8 mouse cellular contexts compared by ENCODE assay signal in the genomic region with DNA sequence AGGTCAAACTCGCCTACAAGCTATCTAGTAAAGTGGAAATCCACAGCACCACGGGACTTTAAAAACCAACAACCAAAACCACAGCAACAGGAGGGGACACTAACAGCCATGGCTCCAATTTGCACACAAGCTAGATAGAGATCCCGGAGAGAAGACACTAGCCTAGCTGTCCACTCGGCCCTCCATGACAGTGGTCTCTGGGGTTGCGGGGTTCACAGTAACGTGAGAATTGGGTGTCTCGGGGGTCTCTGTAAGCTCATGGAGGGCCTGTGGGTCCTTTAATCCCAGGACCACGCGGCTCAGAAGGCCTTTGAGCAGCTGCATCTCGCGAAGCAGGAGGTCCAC. TPM values are rescaled to one million over a fixed set of nuclear protein-coding genes. Genes with fewer than 3 reads are reported as not detected.
DNase-seq lines count a peak whose midpoint lies in the region; ATAC-seq lines count a peak whose summit lies in the region.

No protein-coding gene starts in this region.

- peak overlapping the region; percentile 91 for H3K4me2 ChIP-seq in kidney, embryonic 16.5 days (replicated peaks; ENCODE audit: low read depth, low read length)
- peak overlapping the region; percentile 91 for H3K4me2 ChIP-seq in embryonic facial prominence, embryonic 15.5 days (replicated peaks)
- H3K4me2 ChIP-seq in intestine, embryonic 14.5 days (ENCODE audit: low read length), result peak overlapping the region; percentile 86
- peak overlapping the region; percentile 91 for H3K4me2 ChIP-seq in neural tube, embryonic 12.5 days (replicated peaks)

- ATAC-seq in kidney, embryonic 16.5 days (ENCODE audit: low FRiP score, low TSS enrichment), result no peak
- no peak for ATAC-seq in embryonic facial prominence, embryonic 15.5 days (ENCODE audit: insufficient number of reproducible peaks, low FRiP score, low TSS enrichment, low read depth)
- ATAC-seq in intestine, embryonic 14.5 days (replicated peaks; ENCODE audit: low FRiP score, low TSS enrichment, low read depth), result no peak
- ATAC-seq in neural tube, embryonic 12.5 days (ENCODE audit: low FRiP score, low read depth), result no peak

- H3K27me3 ChIP-seq in kidney, embryonic 16.5 days (ENCODE audit: insufficient read depth, low read length), result peaks cover 42% of the 10 kb centered on the region
- peaks cover 38% of the 10 kb centered on the region for H3K27me3 ChIP-seq in embryonic facial prominence, embryonic 15.5 days
- H3K27me3 ChIP-seq in intestine, embryonic 14.5 days (replicated peaks; ENCODE audit: control insufficient read depth, insufficient read depth, low read length), result peaks cover 36% of the 10 kb centered on the region
- peaks cover 51% of the 10 kb centered on the region for H3K27me3 ChIP-seq in neural tube, embryonic 12.5 days (replicated peaks)

- WGBS in kidney, embryonic 16.5 days, result 22% methylated on average over 11 of the region's 11 CpGs
- 20% methylated on average over 11 of the region's 11 CpGs for WGBS in embryonic facial prominence, embryonic 15.5 days
- 30% methylated on average over 11 of the region's 11 CpGs for WGBS in intestine, embryonic 14.5 days
- 20% methylated on average over 11 of the region's 11 CpGs for WGBS in neural tube, embryonic 12.5 days

- peak overlapping the region; percentile 56; the same call in 1 of the 2 replicates for H3K9ac ChIP-seq in kidney, embryonic 16.5 days (replicated peaks; ENCODE audit: low read length)
- no peak overlapping the region for H3K9ac ChIP-seq in embryonic facial prominence, embryonic 15.5 days
- no peak overlapping the region for H3K9ac ChIP-seq in intestine, embryonic 14.5 days (ENCODE audit: low read length)
- H3K9ac ChIP-seq in neural tube, embryonic 12.5 days, result peak overlapping the region; percentile 62

- DNase-seq in kidney, adult 18-20 months, result no peak
- DNase-seq in intestine, embryonic 14.5 days (ENCODE audit: low spot score), result peak; percentile 58
- no peak for DNase-seq in left cerebral cortex, postnatal 36 days (ENCODE audit: low spot score in 2 of 2)
- DNase-seq in urinary bladder, postnatal 10 days (ENCODE audit: low spot score), result no peak
- no peak for DNase-seq in B cell, adult 2 months

- H3K27ac ChIP-seq in kidney, embryonic 16.5 days (ENCODE audit: low read length), result no peak overlapping the region
- no peak overlapping the region for H3K27ac ChIP-seq in embryonic facial prominence, embryonic 15.5 days (replicated peaks)
- no peak overlapping the region for H3K27ac ChIP-seq in intestine, embryonic 14.5 days (ENCODE audit: low read depth)
- no peak overlapping the region for H3K27ac ChIP-seq in neural tube, embryonic 12.5 days

- H3K36me3 ChIP-seq in kidney, embryonic 16.5 days (ENCODE audit: insufficient read depth, low read length), result no peaks in the 10 kb centered on the region
- no peaks in the 10 kb centered on the region for H3K36me3 ChIP-seq in embryonic facial prominence, embryonic 15.5 days
- no peaks in the 10 kb centered on the region for H3K36me3 ChIP-seq in intestine, embryonic 14.5 days (ENCODE audit: control insufficient read depth, insufficient read depth, low read length)
- H3K36me3 ChIP-seq in neural tube, embryonic 12.5 days, result no peaks in the 10 kb centered on the region

- H3K9me3 ChIP-seq in kidney, embryonic 16.5 days (ENCODE audit: low read length), result no peaks in the 10 kb centered on the region
- no peaks in the 10 kb centered on the region for H3K9me3 ChIP-seq in embryonic facial prominence, embryonic 15.5 days (replicated peaks)
- H3K9me3 ChIP-seq in intestine, embryonic 14.5 days (ENCODE audit: control insufficient read depth, low read length), result no peaks in the 10 kb centered on the region
- no peaks in the 10 kb centered on the region for H3K9me3 ChIP-seq in neural tube, embryonic 12.5 days

- peaks cover 17% of the 10 kb centered on the region for H3K4me1 ChIP-seq in kidney, embryonic 16.5 days (ENCODE audit: insufficient read depth, low read length)
- peaks cover 22% of the 10 kb centered on the region for H3K4me1 ChIP-seq in embryonic facial prominence, embryonic 15.5 days
- peaks cover 7% of the 10 kb centered on the region for H3K4me1 ChIP-seq in intestine, embryonic 14.5 days (replicated peaks; ENCODE audit: control insufficient read depth, insufficient read depth, low read length)
- H3K4me1 ChIP-seq in neural tube, embryonic 12.5 days, result peaks cover 9% of the 10 kb centered on the region

- intact Hi-C loops in left cerebral cortex, postnatal 36 days (cut with DNase I), result loop anchor here (10.0 kb wide), 1 partner anchor 198 kb away; no protein-coding TSS in a partner anchor

- H3K4me3 ChIP-seq in kidney, embryonic 16.5 days (ENCODE audit: low read length), result peak overlapping the region; percentile 59
- peak overlapping the region; percentile 49 for H3K4me3 ChIP-seq in embryonic facial prominence, embryonic 15.5 days (replicated peaks)
- H3K4me3 ChIP-seq in intestine, embryonic 14.5 days (ENCODE audit: low read depth, low read length), result peak overlapping the region; percentile 38
- H3K4me3 ChIP-seq in neural tube, embryonic 12.5 days, result peak overlapping the region; percentile 49

RNA-seq across cellular contexts. Expression of a gene that starts 5.7 kb away (rescaled TPM):
- 0.18 and 0.24 TPM in 2 replicates for polyA plus RNA-seq in kidney, embryonic 16.5 days (2015; fragmentation: Nextera tagmentation; extraction: Ambion mirVana)
- polyA plus RNA-seq in embryonic facial prominence, embryonic 15.5 days (2015; fragmentation: Nextera tagmentation; extraction: Ambion mirVana), result 0.12 TPM in 1 of 2 replicates, not detected in the other
- polyA plus RNA-seq in intestine, embryonic 14.5 days (2014; fragmentation: Nextera tagmentation; extraction: Ambion mirVana), result not detected in 2 replicates
- 0.20 and 0.26 TPM in 2 replicates for polyA plus RNA-seq in neural tube, embryonic 12.5 days (2016; fragmentation: Nextera tagmentation; extraction: Ambion mirVana)
- under 1 TPM; 0.32 to 0.81 TPM for total RNA-seq in left cerebral cortex, postnatal 36 days (2021)

RNA-seq across cellular contexts. Expression of a gene that starts 20.3 kb away (rescaled TPM):
- not detected in 2 replicates for polyA plus RNA-seq in kidney, embryonic 16.5 days (2015; fragmentation: Nextera tagmentation; extraction: Ambion mirVana)
- not detected in 2 replicates for polyA plus RNA-seq in embryonic facial prominence, embryonic 15.5 days (2015; fragmentation: Nextera tagmentation; extraction: Ambion mirVana)
- polyA plus RNA-seq in intestine, embryonic 14.5 days (2014; fragmentation: Nextera tagmentation; extraction: Ambion mirVana), result not detected in 2 replicates
- not detected in 2 replicates for polyA plus RNA-seq in neural tube, embryonic 12.5 days (2016; fragmentation: Nextera tagmentation; extraction: Ambion mirVana)
- total RNA-seq in left cerebral cortex, postnatal 36 days (2021), result not detected

RNA-seq across cellular contexts. Expression of a gene that starts 21.7 kb away (rescaled TPM):
- polyA plus RNA-seq in kidney, embryonic 16.5 days (2015; fragmentation: Nextera tagmentation; extraction: Ambion mirVana), result 39.5 and 40.5 TPM in 2 replicates
- 41.0 and 43.5 TPM in 2 replicates for polyA plus RNA-seq in embryonic facial prominence, embryonic 15.5 days (2015; fragmentation: Nextera tagmentation; extraction: Ambion mirVana)
- 52.7 and 53.5 TPM in 2 replicates for polyA plus RNA-seq in intestine, embryonic 14.5 days (2014; fragmentation: Nextera tagmentation; extraction: Ambion mirVana)
- polyA plus RNA-seq in neural tube, embryonic 12.5 days (2016; fragmentation: Nextera tagmentation; extraction: Ambion mirVana), result 34.1 and 39.0 TPM in 2 replicates
- total RNA-seq in left cerebral cortex, postnatal 36 days (2021), result 10 to 100 TPM; 14.0 to 17.3 TPM

RNA-seq across cellular contexts. Expression of a gene that starts 22.2 kb away (rescaled TPM):
- polyA plus RNA-seq in kidney, embryonic 16.5 days (2015; fragmentation: Nextera tagmentation; extraction: Ambion mirVana), result 0.58 and 0.64 TPM in 2 replicates
- 0.33 and 0.72 TPM in 2 replicates for polyA plus RNA-seq in embryonic facial prominence, embryonic 15.5 days (2015; fragmentation: Nextera tagmentation; extraction: Ambion mirVana)
- polyA plus RNA-seq in intestine, embryonic 14.5 days (2014; fragmentation: Nextera tagmentation; extraction: Ambion mirVana), result 1.1 and 1.8 TPM in 2 replicates
- 0.29 and 0.51 TPM in 2 replicates for polyA plus RNA-seq in neural tube, embryonic 12.5 days (2016; fragmentation: Nextera tagmentation; extraction: Ambion mirVana)
- under 1 TPM in 1 of 2 experiments, not detected in 1; 0.54 TPM for total RNA-seq in left cerebral cortex, postnatal 36 days (2021)

RNA-seq across cellular contexts. Expression of a gene that starts 39.5 kb away (rescaled TPM):
- 8.7 and 9.6 TPM in 2 replicates for polyA plus RNA-seq in kidney, embryonic 16.5 days (2015; fragmentation: Nextera tagmentation; extraction: Ambion mirVana)
- polyA plus RNA-seq in embryonic facial prominence, embryonic 15.5 days (2015; fragmentation: Nextera tagmentation; extraction: Ambion mirVana), result 8.9 and 9.2 TPM in 2 replicates
- polyA plus RNA-seq in intestine, embryonic 14.5 days (2014; fragmentation: Nextera tagmentation; extraction: Ambion mirVana), result 9.7 and 11.3 TPM in 2 replicates
- 9.6 and 10.2 TPM in 2 replicates for polyA plus RNA-seq in neural tube, embryonic 12.5 days (2016; fragmentation: Nextera tagmentation; extraction: Ambion mirVana)
- 10 to 100 TPM; 53.3 to 59.4 TPM for total RNA-seq in left cerebral cortex, postnatal 36 days (2021)

Comparison
In these comparisons a context has a peak if more than half of its experiments do, and no peak if none do; other contexts are left out.
1. H3K9ac ChIP-seq: peak in kidney, embryonic 16.5 days (single experiment) and neural tube, embryonic 12.5 days (single experiment); none in embryonic facial prominence, embryonic 15.5 days (single experiment) and intestine, embryonic 14.5 days (single experiment).
2. Peak in every context shown above with its lines, with median percentiles within 50 percentile points of each other: H3K4me2 ChIP-seq and H3K4me3 ChIP-seq.